Mouse (Mus musculus) bone marrow macrophage, adult 2 months (primary cell): Measurements from ENCODE around the gene Nt5dc1.

ENCODE experiments used
- CTCF ChIP-seq: IDR thresholded peaks from 2 replicates; pipeline ENCODE4 v1.5.1; 2012; ENCODE audit warnings: low read depth, mild to moderate bottlenecking, low read length, moderate library complexity
- POLR2A ChIP-seq: IDR thresholded peaks from 2 replicates; pipeline ENCODE4 v1.6.1; 2012; ENCODE audit warnings: mild to moderate bottlenecking, low read depth, low read length, borderline replicate concordance

DNA sequence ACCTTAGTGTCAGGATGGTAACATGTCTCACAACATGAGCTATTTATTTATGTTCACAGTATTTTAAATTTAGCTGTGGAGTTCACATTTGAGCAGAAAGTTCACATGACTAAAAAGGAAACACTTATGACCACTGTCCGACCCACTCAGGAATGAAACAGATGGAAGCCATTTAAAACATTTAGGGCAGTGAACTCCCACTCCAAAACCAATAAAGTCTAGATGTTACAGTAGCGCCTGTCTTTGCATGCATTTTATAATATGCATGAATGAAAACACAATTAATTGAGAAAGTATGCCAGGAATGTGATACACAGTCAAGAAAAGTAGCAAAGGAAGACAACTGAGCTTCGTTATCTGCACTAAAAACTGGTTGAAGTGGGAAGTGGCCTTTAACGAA lies 66.2 kb downstream of the Nt5dc1 start:
- TF ChIP-seq POLR2A: no peak
- TF ChIP-seq CTCF: no peak
